23 mouse cellular contexts compared by ENCODE assay signal in the genomic region with DNA sequence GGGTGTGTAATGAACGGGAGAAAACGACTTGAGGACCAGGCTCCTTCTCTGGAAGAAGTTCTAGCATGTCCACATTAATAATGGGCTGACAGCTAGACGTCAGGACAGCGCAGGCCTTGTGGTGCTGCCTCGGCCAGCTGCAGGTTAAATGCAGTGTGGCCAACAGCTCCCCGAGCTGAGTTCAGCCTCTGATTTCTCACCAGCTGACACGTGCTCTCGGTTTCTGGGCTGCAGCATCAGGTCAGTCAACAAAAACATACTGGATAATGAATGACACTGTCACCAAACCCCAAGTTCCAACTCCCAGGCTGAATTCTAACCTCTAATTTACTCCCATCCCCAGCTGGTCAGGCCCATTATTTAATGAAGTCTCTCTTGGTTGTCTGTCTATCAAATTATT.
DNase-seq lines count a peak whose midpoint lies in the region; ATAC-seq and TF ChIP-seq lines count a peak whose summit lies in the region.
"Had no signal": no experiment of that assay in that cellular context is flagged by ENCODE, and none has a peak within 500 bp of the region (broad histone marks: within the 10 kb centered on the region; RNA-seq: fewer than 3 reads in every experiment).

No protein-coding gene starts in this region.

- no peaks in the 10 kb centered on the region for H3K36me3 ChIP-seq in midbrain, embryonic 11.5 days (ENCODE audit: control insufficient read depth, insufficient read depth, low read length)
- H3K36me3 ChIP-seq in midbrain, embryonic 10.5 days, result no peaks in the 10 kb centered on the region
- no peaks in the 10 kb centered on the region for H3K36me3 ChIP-seq in forebrain, embryonic 16.5 days (ENCODE audit: control insufficient read depth, insufficient read depth)
- H3K36me3 ChIP-seq in hindbrain, postnatal 0 days (ENCODE audit: insufficient read depth, low read length), result no peaks in the 10 kb centered on the region
- H3K36me3 ChIP-seq: heart, embryonic 13.5 days; limb, embryonic 15.5 days had no signal

- H3K9me3 ChIP-seq in midbrain, embryonic 11.5 days (ENCODE audit: control insufficient read depth, low read length), result no peaks in the 10 kb centered on the region
- H3K9me3 ChIP-seq in midbrain, embryonic 10.5 days (replicated peaks), result no peaks in the 10 kb centered on the region
- no peaks in the 10 kb centered on the region for H3K9me3 ChIP-seq in forebrain, embryonic 16.5 days (ENCODE audit: control insufficient read depth, low read length)
- no peaks in the 10 kb centered on the region for H3K9me3 ChIP-seq in hindbrain, postnatal 0 days (ENCODE audit: low read length)
- H3K9me3 ChIP-seq: heart, embryonic 13.5 days; limb, embryonic 15.5 days had no signal

- H3K27ac ChIP-seq in midbrain, embryonic 11.5 days (ENCODE audit: low read depth, low read length), result no peak overlapping the region
- H3K27ac ChIP-seq in midbrain, embryonic 10.5 days (replicated peaks), result no peak overlapping the region
- H3K27ac ChIP-seq in forebrain, embryonic 16.5 days (ENCODE audit: low read length), result 0 out of 2 replicates have a peak overlapping the region, but pooled peaks have one; percentile 30
- H3K27ac ChIP-seq in hindbrain, postnatal 0 days, result peak overlapping the region; percentile 20; the same call in 1 of the 2 replicates
- H3K27ac ChIP-seq: heart, embryonic 13.5 days; kidney, postnatal 0 days; limb, embryonic 15.5 days; liver, embryonic 14.5 days had no signal

- peak; percentile 77 for DNase-seq in midbrain, embryonic 11.5 days (ENCODE audit: low spot score, missing footprints)
- DNase-seq in midbrain, embryonic 10.5 days (ENCODE audit: low spot score), result no peak
- peak; percentile 33 for DNase-seq in hindbrain, postnatal 0 days (ENCODE audit: low spot score)
- peak; percentile 48 for DNase-seq in retina, postnatal 1 day
- DNase-seq in testis, postnatal 10 days (ENCODE audit: low spot score), result no peak
- DNase-seq in kidney, adult 8-10 months, result no peak
- DNase-seq: adrenal gland, adult 8-10 months; cerebellum, adult 2 months; cerebellum, postnatal 36 days; gastrocnemius, postnatal 25 days; heart, adult 18-20 months; heart, postnatal 14 days; kidney, adult 11 months; left cerebral cortex, postnatal 4 days; lung, embryonic 14.5 days; right cerebral cortex, postnatal 4 days; thymus, adult 2 months had no signal

- WGBS in midbrain, embryonic 11.5 days, result 71% methylated on average over 8 of the region's 8 CpGs
- 85% methylated on average over 8 of the region's 8 CpGs for WGBS in midbrain, embryonic 10.5 days
- 37% methylated on average over 8 of the region's 8 CpGs for WGBS in forebrain, embryonic 16.5 days
- WGBS in hindbrain, postnatal 0 days, result 36% methylated on average over 8 of the region's 8 CpGs

- H3K4me2 ChIP-seq in midbrain, embryonic 11.5 days, result no peak overlapping the region
- H3K4me2 ChIP-seq in forebrain, embryonic 16.5 days (ENCODE audit: low read length), result no peak overlapping the region
- no peak overlapping the region for H3K4me2 ChIP-seq in hindbrain, postnatal 0 days (ENCODE audit: low read depth, low read length)
- H3K4me2 ChIP-seq: heart, embryonic 13.5 days; limb, embryonic 15.5 days; lung, embryonic 14.5 days had no signal

- H3K4me1 ChIP-seq in midbrain, embryonic 11.5 days (ENCODE audit: control insufficient read depth, insufficient read depth, low read length), result no peaks in the 10 kb centered on the region
- peaks cover 16% of the 10 kb centered on the region for H3K4me1 ChIP-seq in midbrain, embryonic 10.5 days
- peaks cover 15% of the 10 kb centered on the region for H3K4me1 ChIP-seq in forebrain, embryonic 16.5 days (replicated peaks; ENCODE audit: control insufficient read depth, insufficient read depth, low read length)
- no peaks in the 10 kb centered on the region for H3K4me1 ChIP-seq in hindbrain, postnatal 0 days (ENCODE audit: insufficient read depth, low read length)
- H3K4me1 ChIP-seq: heart, embryonic 13.5 days; limb, embryonic 15.5 days had no signal

- H3K27me3 ChIP-seq in midbrain, embryonic 11.5 days (ENCODE audit: control insufficient read depth, insufficient read depth, low read length), result no peaks in the 10 kb centered on the region
- no peaks in the 10 kb centered on the region for H3K27me3 ChIP-seq in midbrain, embryonic 10.5 days (ENCODE audit: low read depth, poor library complexity, severe bottlenecking)
- no peaks in the 10 kb centered on the region for H3K27me3 ChIP-seq in forebrain, embryonic 16.5 days (replicated peaks; ENCODE audit: control insufficient read depth, insufficient read depth, low read length)
- H3K27me3 ChIP-seq in hindbrain, postnatal 0 days (ENCODE audit: insufficient read depth, low read length), result no peaks in the 10 kb centered on the region
- H3K27me3 ChIP-seq: heart, embryonic 13.5 days; limb, embryonic 15.5 days had no signal

- ATAC-seq in midbrain, embryonic 11.5 days (ENCODE audit: low FRiP score), result peak; percentile 57; the same call in 1 of the 2 replicates
- peak; percentile 67 for ATAC-seq in forebrain, embryonic 16.5 days
- peak; percentile 28; the same call in 1 of the 2 replicates for ATAC-seq in hindbrain, postnatal 0 days
- ATAC-seq: activated CD4-positive, CD25-positive, alpha-beta regulatory T cell, adult 4 months had no signal

- H3K9ac ChIP-seq in midbrain, embryonic 11.5 days (ENCODE audit: low read length), result no peak overlapping the region
- H3K9ac ChIP-seq in forebrain, embryonic 16.5 days (replicated peaks; ENCODE audit: low read depth, low read length), result no peak overlapping the region
- no peak overlapping the region for H3K9ac ChIP-seq in hindbrain, postnatal 0 days (replicated peaks; ENCODE audit: low read length)
- H3K9ac ChIP-seq: heart, embryonic 13.5 days; limb, embryonic 15.5 days; liver, embryonic 14.5 days; lung, embryonic 14.5 days had no signal

- no peak for TF ChIP-seq CTCF in hindbrain, postnatal 0 days (IDR thresholded peaks at IDR 0.05; ENCODE audit: low read depth)

- no peak overlapping the region for H3K4me3 ChIP-seq in midbrain, embryonic 11.5 days (ENCODE audit: low read depth, low read length)
- no peak overlapping the region for H3K4me3 ChIP-seq in midbrain, embryonic 10.5 days
- H3K4me3 ChIP-seq in forebrain, embryonic 16.5 days (replicated peaks; ENCODE audit: low read length), result no peak overlapping the region
- no peak overlapping the region for H3K4me3 ChIP-seq in hindbrain, postnatal 0 days (ENCODE audit: low read length)
- H3K4me3 ChIP-seq: heart, embryonic 13.5 days; limb, embryonic 15.5 days had no signal

Comparison
In these comparisons a context has a peak if more than half of its experiments do, and no peak if none do; other contexts are left out.
1. DNase-seq: peak in midbrain, embryonic 11.5 days (single experiment), hindbrain, postnatal 0 days (single experiment) and retina, postnatal 1 day (single experiment); none in midbrain, embryonic 10.5 days (single experiment), testis, postnatal 10 days (single experiment) and kidney, adult 8-10 months (0 of 2).
2. H3K27ac ChIP-seq: peak in forebrain, embryonic 16.5 days (single experiment) and hindbrain, postnatal 0 days (single experiment); none in midbrain, embryonic 11.5 days (single experiment) and midbrain, embryonic 10.5 days (single experiment).
3. Peak in every context shown above with its lines, with median percentiles within 50 percentile points of each other: ATAC-seq.